Mouse (Mus musculus) retina, postnatal 1 day (tissue): ENCODE data around the gene Sipa1l3.

Source experiments
- DNase-seq: peaks from one replicate; pipeline ENCODE4 v3.0.0-alpha.2; 2012

Gene Sipa1l3

DNA sequence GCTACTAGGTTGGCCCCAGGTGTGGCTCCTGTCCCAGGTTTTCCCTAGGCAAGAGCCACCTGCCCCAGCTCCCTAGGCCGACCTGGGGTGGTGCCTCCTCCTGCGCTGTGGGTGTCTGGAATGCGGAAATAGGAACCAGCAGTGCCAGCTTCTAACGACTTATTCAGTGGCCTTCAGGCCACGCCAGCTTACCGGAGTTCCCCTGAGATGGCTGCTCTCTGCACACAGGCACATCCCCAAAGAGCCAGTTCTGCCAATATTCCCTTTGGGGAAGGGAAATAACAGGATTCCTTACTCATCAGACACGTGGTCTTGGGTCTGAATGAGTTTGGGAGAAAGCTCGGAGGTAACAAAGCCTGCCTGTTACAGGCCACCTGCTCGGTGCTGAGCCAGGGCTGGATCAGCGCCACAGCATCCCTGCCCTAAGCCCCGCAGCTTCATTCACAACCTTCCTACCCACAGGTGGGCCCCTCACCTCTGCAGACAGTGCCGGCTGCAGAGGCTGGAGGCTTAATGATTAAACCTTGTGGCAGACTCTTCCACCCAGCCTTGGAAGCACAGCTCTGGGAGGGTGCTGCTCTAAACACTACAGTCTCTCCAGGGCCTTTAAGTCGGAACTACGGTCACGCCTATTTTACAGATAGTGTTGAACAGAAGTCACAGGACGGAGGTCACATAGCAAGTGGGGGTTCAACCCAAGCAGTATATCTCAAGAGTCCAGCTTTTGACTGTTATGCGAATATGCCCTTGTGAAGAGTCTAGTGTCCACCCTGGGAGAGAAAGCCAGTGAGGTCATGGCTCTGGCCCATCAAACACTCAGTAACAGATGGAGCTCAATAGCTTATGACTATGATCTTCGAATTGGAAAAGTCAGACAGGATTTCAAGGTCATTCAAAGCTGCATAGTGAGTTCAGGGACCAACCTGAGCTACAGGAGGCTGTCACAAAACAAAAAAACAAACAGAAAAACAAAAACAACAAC is 12.8 kb downstream of the Sipa1l3 start:
- peak; percentile 42 for DNase-seq

DNA sequence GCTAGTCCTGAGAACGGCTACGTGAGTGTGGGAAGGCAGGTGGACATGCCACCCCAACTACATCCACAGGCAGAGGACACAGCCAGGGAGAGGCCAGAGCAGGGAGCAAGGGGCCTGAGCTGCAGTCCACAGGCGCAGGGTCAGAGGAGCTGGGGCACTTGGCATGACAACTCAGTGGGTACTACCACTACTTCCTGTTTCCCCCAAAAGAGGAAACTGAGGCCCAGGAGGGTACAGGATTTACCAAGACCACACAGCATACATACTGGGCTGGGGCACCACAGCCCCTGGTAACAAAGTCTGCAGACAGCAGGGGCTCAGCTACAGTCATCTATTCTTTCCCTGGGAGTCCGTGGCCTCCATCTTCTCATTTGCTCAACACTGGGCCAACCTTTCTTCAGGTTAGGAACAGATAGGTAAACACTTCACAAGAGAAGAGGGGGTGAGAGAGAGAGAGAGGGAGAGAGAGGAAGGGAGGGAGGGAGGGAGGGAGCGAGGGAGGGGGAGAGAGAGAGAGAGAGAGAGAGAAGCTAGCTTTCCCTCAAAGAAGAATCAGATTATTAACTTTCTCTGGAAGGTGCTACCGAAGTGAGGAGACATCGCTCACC is 13.7 kb downstream of the Sipa1l3 start:
- DNase-seq: no peak

DNA sequence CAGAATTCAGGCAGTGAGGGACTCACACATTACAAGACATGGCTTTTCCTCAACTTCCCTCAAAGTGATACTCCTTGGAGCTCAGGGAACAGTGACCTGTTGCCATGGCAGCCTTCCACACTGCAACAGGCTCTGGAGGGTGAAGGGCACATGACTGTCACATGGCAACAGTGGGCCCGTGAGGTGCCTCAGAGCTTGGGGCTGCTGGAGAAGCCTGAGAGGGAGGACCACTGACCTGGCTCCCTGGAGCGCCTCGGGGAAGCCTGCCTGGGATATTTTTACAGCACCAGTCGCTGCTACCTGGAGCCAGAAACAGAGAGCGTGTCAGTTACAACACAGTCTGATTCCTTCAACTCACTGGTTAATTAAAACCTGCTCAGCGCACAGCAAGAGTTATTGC is 14.8 kb downstream of the Sipa1l3 start:
- no peak for DNase-seq

DNA sequence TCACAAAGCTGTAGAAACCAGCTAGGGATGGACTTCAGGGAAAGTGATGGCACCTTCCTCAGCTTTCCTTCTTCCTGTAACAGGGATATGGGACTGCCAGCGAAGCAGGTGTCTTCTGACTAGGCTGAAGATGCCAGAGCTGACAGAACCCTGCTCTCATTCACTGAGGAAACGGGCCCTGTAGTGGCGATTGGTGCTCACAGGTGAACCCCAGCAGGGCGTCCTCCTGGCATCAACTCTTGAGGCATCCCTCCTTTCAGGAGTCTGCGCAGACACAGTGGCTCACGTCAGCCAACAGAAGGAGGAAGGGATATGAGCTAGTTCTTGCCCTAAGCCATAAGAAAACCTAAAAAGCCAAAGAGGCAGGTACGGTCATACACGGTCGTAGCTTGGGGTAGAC is 17.2 kb downstream of the Sipa1l3 start:
- DNase-seq: no peak

DNA sequence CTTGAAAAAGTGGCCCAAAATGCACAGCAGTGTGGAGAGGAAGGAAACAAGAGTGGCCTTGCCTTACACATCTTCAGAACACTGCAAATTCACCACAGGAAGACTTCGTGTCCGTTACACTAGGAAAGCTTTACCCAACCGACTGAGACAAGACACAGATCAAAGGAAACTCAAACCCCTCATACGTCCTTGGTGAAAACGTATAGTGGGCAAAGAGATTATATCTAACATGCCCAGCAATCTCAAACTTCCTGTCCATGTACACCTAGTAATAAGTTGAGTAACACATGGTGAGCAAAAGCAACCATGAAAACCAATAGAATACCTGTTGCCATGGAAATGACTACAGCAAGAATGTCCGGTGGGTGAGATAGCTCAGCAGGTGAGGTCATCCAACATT is 19.4 kb downstream of the Sipa1l3 start:
- DNase-seq: no peak

DNA sequence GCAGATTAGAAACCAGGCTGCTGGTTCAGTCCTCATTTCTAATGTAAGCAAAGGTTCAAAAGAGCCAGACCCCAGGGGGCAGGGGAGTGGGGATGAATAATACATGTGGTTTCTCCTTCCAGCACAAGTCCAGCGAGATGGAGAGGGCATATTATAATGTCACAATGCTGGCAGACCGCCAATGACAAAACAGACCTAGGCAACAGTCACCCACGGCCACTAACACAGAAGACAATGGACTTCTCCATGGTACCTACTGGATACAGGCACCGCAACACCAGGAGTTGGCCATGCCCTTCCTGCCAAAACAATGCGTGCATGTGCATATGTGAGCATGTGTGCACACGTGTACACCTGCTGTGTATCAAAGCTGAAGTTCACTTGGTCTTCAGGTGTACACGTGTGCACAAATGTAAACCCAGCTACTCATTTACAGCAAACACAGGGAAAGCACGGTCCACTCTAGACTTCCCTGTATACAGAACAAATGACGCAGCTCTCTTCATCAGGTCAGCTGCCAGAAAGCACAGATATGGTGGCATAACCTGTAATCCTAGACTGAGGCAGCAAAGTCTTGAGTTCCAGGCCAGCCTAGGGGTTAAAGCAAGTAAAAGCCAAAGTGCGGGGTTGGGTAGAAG is 21.4 kb downstream of the Sipa1l3 start:
- DNase-seq: peak; percentile 64

DNA sequence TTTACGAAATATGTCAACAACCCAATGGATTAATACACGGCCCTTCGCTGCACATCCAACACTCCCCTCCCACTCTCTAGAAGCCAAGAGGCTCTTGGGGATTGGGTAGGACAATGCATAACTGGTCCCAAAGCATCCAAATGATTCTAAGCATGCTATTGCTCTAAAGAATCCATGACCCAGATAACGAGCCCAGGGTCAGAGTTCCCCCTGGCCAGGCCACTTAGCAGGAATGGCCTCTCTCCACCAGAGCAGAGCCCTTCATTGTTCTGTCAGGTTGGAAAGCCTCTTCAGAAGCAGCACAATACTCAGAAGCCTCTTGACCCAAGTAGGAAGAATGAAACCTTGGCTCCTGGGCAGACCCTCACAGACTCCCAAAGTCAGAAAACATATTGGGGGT is 22.1 kb downstream of the Sipa1l3 start:
- peak; percentile 67 for DNase-seq

DNA sequence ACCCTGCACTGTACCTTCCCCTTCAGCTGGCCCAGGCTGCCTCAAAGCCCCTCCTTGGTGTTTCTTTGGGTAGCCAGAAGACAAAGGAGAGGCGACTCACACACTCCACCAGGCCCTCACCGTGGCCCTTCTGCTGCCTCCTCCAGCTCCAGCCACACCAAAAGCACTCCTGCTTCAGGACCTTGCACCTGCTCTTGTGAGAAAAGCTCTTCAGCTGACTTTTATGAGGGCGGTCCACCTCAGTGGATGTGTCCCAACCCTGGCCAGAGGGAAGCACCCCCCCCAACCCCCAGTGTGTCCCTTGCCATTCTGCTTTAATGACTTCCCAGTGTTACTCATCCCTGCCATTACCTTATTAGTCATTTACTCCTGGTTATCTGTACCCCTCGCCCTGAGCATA is 22.6 kb downstream of the Sipa1l3 start:
- no peak for DNase-seq

DNA sequence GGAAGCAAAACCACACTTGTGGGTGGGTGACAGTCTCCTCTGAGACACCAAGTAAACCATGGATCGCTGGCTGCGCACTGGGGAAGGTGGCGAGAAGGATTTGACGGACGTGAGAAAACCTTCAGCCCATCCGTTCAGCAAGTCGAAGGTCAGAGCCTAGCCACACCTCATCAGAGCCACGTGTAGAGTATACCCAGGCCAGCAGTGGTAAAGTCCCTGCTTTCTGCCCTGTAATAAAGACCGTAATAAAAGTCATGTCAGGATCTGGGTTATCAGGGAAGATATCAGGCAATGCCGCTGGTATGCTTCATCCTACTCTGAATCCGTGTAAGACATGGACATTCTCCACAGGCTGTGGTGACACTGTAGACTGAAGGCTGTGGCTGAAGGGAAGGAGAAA is 23.6 kb downstream of the Sipa1l3 start:
- no peak for DNase-seq

DNA sequence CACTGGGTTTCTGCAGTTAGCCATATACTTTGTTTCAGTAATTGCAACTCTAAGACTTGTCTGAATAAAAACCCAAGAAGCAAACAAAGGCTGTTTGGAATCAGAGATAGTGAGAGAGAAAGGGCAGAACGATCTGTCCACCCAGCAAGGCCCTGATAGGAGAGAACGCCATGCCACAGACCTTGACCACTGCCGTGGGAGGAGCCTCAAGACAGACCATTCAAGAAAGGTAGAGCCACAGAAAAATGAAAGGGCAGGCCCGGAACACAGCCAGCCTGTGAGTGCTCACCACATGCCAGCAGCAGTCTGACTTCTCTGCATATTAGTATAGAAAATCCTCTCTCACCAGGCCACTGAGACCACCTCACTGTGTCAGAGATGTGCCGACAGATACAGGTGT is 24.4 kb downstream of the Sipa1l3 start:
- DNase-seq: no peak

DNA sequence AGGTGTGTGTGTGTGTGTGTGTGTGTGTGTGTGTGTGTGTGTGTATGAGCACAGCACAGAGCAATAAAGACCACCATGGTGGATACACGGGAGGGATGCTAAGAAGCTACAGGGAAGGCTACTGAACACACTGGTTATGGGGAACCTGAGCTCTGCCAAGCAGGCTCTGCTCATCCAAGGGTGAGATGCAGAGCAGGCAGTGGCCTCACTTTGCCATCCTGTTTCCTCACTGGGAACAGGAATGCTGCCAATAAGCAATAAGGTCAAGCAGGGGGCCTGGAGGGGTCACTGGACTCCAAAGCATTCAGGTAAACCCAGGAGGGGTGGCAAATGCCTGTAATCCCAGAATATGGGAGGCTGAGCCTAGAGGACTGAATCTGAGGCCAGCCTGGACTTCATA is 25.4 kb downstream of the Sipa1l3 start:
- no peak for DNase-seq

DNA sequence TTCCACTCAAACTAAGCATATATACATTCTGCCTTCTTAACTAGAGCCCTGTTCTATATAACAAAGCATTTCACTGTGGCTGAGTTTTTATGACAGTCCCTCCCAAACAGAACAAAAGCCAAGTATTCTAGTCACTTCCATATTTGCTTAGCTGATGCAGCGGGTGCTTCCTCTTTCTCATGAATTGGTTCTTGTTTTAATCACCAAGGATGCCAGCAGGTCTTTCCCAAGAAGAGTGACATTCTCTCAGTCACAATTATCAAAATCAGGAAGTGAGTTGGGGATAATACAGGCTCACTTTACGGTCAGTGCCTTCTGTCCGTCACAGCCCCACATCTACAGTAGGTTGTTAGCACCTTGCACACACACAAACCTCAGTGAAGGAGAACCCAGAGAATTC is 26.6 kb downstream of the Sipa1l3 start:
- DNase-seq: peak; percentile 20

DNA sequence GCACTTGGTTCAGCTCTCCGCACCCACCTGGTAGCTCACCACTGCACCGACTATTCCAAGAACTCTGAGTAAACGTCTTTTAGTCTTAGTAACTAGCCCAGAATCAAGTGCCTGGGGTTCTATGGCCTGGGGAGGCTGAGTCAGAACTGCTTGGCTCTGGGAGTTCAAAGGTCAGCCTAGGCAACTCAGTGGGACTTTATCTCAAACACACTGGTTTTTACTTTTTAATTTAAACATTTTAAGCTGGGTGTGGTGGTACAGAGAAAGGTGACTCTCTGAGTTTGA is 27.0 kb downstream of the Sipa1l3 start:
- DNase-seq: no peak

DNA sequence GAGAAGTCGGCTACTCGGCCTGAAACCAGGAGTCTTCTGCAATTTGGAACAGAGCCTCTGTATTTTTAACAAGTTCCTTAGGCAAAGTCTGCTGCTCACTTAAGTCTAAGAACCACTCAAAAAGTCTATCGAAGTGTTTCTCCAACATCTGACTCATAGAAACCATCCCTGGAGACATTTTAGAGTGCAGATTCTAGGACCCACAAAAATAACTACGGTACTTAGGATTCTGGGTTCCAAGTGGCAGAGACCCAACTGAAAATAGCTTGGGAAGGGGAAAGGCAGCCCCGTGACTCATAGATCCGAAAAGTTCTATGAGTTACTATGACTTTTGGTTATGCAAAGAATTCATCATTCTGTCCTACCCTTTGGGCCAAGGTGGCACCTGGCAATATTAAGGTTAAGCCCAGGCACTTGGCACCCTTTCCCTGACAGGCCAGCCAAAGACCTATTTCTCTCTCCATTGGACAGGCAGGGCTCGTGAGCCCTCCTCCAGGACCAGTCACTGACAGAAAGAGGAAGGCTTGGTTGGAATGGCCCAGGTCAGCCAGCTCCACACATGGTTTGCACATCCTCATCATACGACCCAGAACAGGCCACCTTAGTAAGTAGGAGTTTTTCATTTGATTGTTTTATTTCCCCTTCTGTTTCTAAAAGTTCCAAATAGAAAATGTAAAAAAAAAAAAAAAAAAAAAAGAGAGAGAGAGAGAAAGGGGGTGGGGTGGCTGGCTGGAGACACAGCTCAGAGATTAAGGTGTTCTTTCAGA is 27.6 kb downstream of the Sipa1l3 start:
- no peak for DNase-seq

DNA sequence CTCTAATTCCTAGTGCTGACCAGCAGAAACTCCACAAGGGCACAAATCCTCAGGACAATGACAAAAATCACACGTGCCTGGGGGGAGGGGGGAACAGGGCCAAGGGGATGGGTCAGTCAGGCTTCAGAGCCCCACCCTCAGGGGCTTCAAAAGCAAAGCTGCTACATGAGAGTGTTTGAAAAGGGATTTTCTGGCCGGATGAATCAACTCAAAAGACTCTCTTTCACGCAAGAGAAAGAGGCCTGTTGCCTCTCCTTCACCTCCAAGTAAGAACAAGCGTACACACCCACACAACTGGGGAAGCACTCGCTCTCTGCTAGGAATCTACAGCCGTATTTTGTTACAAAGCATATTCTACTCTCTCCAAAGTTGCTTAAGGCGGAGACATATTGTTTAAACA is 28.6 kb downstream of the Sipa1l3 start:
- DNase-seq: peak; percentile 82

DNA sequence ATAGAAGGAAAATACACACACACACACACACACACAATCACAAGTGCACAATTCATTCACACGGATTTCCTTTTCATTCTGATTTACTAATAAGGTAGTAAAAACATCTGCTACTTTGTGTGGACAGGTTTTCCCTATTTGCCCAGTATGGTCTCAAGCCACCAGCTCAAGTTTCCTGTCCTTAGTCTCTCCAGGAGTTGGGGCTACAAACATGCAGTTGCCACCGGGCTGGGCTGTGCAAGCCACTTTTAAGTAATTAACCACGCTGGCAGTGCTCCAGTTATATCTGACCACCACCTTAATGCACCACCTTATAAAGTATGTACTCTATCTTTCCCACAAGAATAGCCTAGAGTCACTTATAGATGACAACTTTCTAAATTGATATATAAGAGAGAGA is 29.1 kb downstream of the Sipa1l3 start:
- no peak for DNase-seq

DNA sequence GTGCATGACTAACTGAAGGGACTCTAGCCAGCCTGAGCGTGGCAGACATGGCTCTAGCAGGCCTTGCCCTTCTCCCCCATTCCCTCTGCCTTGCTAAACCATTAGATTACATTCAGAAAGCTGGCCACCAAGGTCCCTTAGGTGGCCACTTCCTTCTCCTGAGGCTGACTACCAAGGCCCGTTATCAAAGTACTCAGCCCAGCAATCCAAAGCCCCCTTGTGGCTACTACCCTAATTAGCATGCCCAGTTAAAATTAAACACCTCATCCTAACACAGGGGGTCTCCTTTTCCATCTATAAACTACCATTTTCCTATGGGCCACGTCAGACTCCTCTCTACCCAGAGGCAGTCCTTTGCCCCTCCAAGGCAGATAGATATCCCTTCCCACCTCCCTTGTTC is 31.7 kb downstream of the Sipa1l3 start:
- no peak for DNase-seq

DNA sequence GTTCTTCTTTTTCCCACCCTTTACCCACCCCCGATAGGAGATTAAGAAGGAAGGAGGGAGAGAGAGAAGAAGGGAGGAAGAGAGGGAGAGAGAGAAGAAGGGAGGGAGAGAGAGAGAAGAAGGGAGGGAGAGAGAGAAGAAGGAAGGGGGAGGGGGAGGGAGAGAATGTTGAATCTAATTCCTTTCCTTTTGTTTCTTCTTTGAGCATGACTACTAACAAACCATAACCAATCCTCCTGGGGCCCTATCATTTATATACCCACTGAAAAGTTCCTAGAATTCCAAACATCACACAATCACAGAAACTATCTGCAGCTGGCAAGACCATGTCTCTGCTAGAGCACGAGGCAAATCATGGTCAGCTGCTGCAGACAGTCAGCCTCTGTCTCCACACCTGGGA is 32.7 kb downstream of the Sipa1l3 start:
- DNase-seq: no peak

DNA sequence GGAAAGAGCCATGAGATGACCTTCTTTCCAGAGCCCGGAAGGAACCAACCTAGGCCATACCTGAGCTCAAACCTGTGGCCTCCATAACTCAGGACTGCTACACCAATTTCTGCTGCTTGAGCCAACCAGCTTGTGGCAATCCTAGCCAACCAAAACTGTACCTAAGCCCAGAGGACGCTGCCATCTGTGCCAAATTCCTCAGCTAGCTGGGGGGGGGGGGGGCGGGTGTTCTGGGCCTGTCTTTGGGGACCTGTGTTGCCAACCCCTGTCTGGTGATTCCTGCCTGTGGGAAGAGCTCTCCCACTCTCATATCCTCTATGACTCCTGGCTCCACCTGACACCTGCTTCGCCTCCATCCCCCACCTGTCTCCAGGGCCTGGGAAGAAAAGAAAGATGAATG is 34.9 kb downstream of the Sipa1l3 start:
- DNase-seq: no peak

DNA sequence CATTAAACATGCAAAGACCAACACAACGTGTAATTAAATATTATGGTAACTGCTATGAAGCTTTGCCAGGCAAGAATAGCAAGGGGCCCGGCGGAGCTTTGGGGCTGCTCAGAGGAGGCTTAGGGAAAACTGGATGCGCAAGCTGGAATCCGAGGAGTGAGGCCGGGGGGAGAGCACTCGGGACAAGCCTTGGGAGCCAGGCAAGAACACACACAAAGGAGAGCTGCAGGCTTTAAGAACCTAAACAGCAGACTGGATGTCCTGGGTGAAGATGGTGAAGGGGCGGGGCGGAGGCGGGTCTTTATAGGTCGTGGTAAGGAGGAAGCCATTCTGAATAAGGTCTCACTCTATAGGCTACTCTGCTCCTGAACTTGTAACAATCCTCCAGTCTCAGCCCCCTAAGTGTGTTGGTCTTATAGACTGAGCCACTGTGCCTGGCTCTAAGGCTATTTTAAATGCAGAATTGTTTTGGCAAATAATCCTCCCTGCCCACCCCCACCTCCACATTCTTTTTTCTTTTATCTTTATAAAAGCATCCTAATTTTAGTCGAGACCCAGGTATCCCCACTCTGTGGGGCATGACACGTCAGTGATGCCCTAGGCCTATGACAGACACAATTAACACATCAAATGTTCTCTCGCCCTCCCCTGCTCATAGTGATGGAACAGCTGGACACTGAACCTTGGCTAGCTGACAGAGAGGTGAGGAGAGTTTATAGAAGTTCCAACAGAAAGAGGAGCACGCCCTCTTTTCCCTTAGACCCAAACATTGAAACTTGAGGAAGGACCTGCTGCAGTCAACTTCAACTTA is 36.9 kb downstream of the Sipa1l3 start:
- peak; percentile 47 for DNase-seq

DNA sequence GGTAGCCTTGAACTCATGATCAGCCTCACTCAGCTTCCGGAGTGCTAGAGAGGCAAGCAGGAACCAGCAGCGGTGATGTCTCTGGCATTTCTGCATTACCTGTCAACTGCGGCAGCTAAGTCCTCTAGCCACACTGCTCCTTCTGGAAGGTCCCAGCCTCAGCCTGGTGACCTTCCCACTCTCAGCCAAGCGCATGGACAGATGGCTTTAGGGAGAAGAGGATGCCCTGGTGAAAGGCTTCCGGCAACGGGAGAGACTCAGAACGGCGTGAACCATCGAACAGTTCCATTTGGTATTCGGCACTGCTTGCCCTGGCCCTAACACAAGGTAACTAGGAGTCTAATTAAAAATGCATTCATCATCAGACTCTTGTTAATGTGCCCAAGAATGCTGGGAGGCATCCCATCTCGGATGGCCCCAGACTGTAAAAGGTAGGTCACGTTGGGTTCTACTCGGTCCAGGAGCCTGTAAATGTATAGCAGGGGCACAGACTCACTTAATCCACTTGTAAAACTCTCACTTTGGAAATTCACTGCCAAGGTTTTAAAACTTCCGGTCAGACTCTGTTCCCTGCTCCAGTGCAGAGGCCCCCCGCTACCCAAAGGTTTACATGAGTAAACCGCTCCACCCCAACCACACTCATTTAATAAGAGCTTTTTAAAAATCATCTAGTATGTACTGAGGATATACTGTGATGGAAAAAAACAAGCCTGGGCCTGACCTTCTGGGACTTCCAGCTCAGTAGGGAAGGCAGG is 37.7 kb downstream of the Sipa1l3 start:
- DNase-seq: no peak

DNA sequence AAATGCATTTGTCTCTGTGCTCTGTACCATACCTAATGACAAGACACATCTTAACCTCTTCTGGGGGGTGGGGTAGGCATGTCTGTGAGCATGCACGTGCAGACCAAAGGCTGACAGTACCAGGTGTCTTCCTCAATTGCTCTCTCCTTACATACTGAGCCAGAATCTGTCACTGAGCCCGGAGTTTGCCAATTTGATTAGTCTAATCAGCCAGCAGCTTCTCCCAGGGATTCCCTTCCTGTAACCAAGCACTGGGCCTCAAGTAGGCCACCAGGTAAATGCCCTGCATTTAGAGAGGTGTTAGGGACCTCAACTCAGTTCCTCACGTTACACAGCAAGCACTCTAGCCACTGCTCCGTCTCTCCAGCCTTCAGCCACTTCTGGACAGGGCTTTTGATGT is 38.3 kb downstream of the Sipa1l3 start:
- no peak for DNase-seq
